Mouse (Mus musculus) hindbrain, postnatal 0 days (tissue): ENCODE measurements at regions not wholly inside any gene's neighbourhood (a gene's known extent, or its start where the extent isn't known, plus 50 kb on each side); places are given as distances from the start of the nearest gene placed in this dataset.

Source experiments
- ATAC-seq: fragments of 200-750 bp; cut with Nextera tagmentation; 2 replicates; pipeline ENCODE4 v1.8.0; 2017; ENCODE audit warnings: mild to moderate bottlenecking, moderate TSS enrichment, moderate library complexity
- DNase-seq: peaks from one replicate; pipeline ENCODE4 v3.0.0-alpha.2; 2015; ENCODE audit warnings: low spot score
- H3K27ac ChIP-seq: fragments of 300-500 bp; sonication (generic); 2 replicates; pipeline ENCODE4 v1.5.1; 2014; ENCODE audit warnings: mild to moderate bottlenecking
- H3K27me3 ChIP-seq: fragments of 300-500 bp; sonication (generic); 2 replicates; pipeline ENCODE4 v1.6.1; 2014; ENCODE audit warnings: low read length, mixed read lengths; ENCODE audit not compliant: insufficient read depth
- H3K36me3 ChIP-seq: fragments of 300-500 bp; sonication (generic); 2 replicates; pipeline ENCODE4 v1.6.1; 2014; ENCODE audit warnings: low read length, mixed read lengths; ENCODE audit not compliant: insufficient read depth
- H3K4me1 ChIP-seq: fragments of 300-500 bp; sonication (generic); 2 replicates; pipeline ENCODE4 v1.6.1; 2014; ENCODE audit warnings: antibody characterized with exemption, low read length, mixed read lengths; ENCODE audit not compliant: insufficient read depth
- H3K4me2 ChIP-seq: fragments of 300-500 bp; sonication (generic); 2 replicates; pipeline ENCODE4 v1.6.1; 2014; ENCODE audit warnings: low read depth, mild to moderate bottlenecking, low read length, moderate library complexity, mixed read lengths
- H3K4me3 ChIP-seq: fragments of 300-500 bp; sonication (generic); 2 replicates; pipeline ENCODE4 v1.5.1; 2014; ENCODE audit warnings: low read length
- H3K9ac ChIP-seq: fragments of 300-500 bp; sonication (generic); replicated peaks from 2 replicates; pipeline ENCODE4 v1.6.1; 2014; ENCODE audit warnings: mild to moderate bottlenecking, low read length, moderate library complexity, mixed read lengths
- H3K9me3 ChIP-seq: fragments of 300-500 bp; sonication (generic); 2 replicates; pipeline ENCODE4 v1.6.1; 2016; ENCODE audit warnings: low read length, mixed read lengths
- CTCF ChIP-seq: IDR thresholded peaks from 2 replicates; pipeline ENCODE4 v1.5.1; 2016; ENCODE audit warnings: antibody characterized with exemption, control low read depth, low read depth
- WGBS: fragments of 180-500 bp; shearing (Covaris S2); extraction: QIAGEN DNeasy Blood & Tissue Kit; methylation state at CpG from one replicate; pipeline ENCODE4 v1.1.7; 2014; 5-methylcytosine and 5-hydroxymethylcytosine counted together

GRCm38 (mm10) chr10:121202531-121202930 is 148.5 kb downstream of the Tbc1d30 start:
- DNase-seq: no peak
- peaks cover 10% of the 10 kb centered on the region; the same call in 1 of the 2 replicates for H3K27me3 ChIP-seq
- H3K27ac ChIP-seq: no peak overlapping the region
- ATAC-seq: no peak
- peaks cover 13% of the 10 kb centered on the region for H3K4me1 ChIP-seq
- 94% methylated on average over 7 of the region's 7 CpGs for WGBS
- TF ChIP-seq CTCF: no peak
- no peaks in the 10 kb centered on the region for H3K36me3 ChIP-seq
- no peak overlapping the region for H3K4me3 ChIP-seq
- H3K9ac ChIP-seq: no peak overlapping the region
- H3K4me2 ChIP-seq: no peak overlapping the region
- no peaks in the 10 kb centered on the region for H3K9me3 ChIP-seq

- DNase-seq: no peak
- TF ChIP-seq CTCF: no peak
- Histone ChIP-seq H3K9ac (no peak overlapping the region), H3K4me1 (peaks cover 13% of the 10 kb centered on the region), H3K27ac (peak overlapping the region; percentile 66; the same call in 1 of the 2 replicates), H3K9me3 (no peaks in the 10 kb centered on the region), H3K27me3 (peaks cover 10% of the 10 kb centered on the region; the same call in 1 of the 2 replicates), H3K4me2 (peak overlapping the region; percentile 29), H3K36me3 (no peaks in the 10 kb centered on the region), H3K4me3 (no peak overlapping the region)
- no peak for ATAC-seq
- 59% methylated on average over 11 of the region's 11 CpGs for WGBS
Measured at GRCm38 (mm10) chr10:121205551-121205950, 145.5 kb downstream of the Tbc1d30 start.

- WGBS: 6% methylated on average over 15 of the region's 15 CpGs
- no peak overlapping the region for H3K9ac ChIP-seq
Measured at GRCm38 (mm10) chr10:121206002-121206742, 144.9 kb downstream of the Tbc1d30 start.

GRCm38 (mm10) chr10:121206743-121207039 is 144.4 kb downstream of the Tbc1d30 start:
- H3K9ac ChIP-seq: no peak overlapping the region
- ATAC-seq (no peak; the same call in 1 of the 2 replicates), DNase-seq (no peak)
- peaks cover 13% of the 10 kb centered on the region for H3K4me1 ChIP-seq
- H3K4me2 ChIP-seq: peak overlapping the region; percentile 29; the same call in 1 of the 2 replicates
- no peak for TF ChIP-seq CTCF
- WGBS: 29% methylated on average over 3 of the region's 3 CpGs
- H3K27me3 ChIP-seq: peaks cover 10% of the 10 kb centered on the region; the same call in 1 of the 2 replicates
- H3K4me3 ChIP-seq: no peak overlapping the region
- peak overlapping the region; percentile 66 for H3K27ac ChIP-seq
- no peaks in the 10 kb centered on the region for H3K36me3 ChIP-seq
- H3K9me3 ChIP-seq: no peaks in the 10 kb centered on the region

More at GRCm38 (mm10) chr10:121206002-121206742, 144.9 kb downstream of the Tbc1d30 start:
- peak; percentile 99 for ATAC-seq
- Histone ChIP-seq H3K27me3 (peaks cover 10% of the 10 kb centered on the region; the same call in 1 of the 2 replicates), H3K9me3 (no peaks in the 10 kb centered on the region), H3K36me3 (no peaks in the 10 kb centered on the region), H3K4me1 (peaks cover 13% of the 10 kb centered on the region), H3K4me3 (no peak overlapping the region), H3K27ac (peak overlapping the region; percentile 66), H3K4me2 (peak overlapping the region; percentile 29)
- peak; percentile 25 for TF ChIP-seq CTCF
- DNase-seq: peak; percentile 94
